Mouse (Mus musculus) CH12.LX (cell line): ENCODE measurements at regions not wholly inside any gene's neighbourhood (a gene's known extent, or its start where the extent isn't known, plus 50 kb on each side); places are given as distances from the start of the nearest gene placed in this dataset.

ENCODE experiments used
- DNase-seq: peaks from one replicate; pipeline ENCODE4 v3.0.0-alpha.2; 2013; ENCODE audit errors: extremely low read depth
- H3K27ac ChIP-seq: 2 replicates; pipeline ENCODE4 v1.5.1; 2012; ENCODE audit warnings: low read depth, mild to moderate bottlenecking, control low read depth, moderate library complexity; ENCODE audit not compliant: insufficient read depth
- H3K27me3 ChIP-seq: replicated peaks from 2 replicates; pipeline ENCODE3; 2012; ENCODE audit warnings: inconsistent platforms
- H3K36me3 ChIP-seq, 2 experiments: replicated peaks in 1 of 2; 2 replicates each; pipeline versions ENCODE3 to v1.6.1; 2012; ENCODE audit warnings: inconsistent platforms in 1 of 2, low read length in 1 of 2, mild to moderate bottlenecking in 1 of 2, mixed read lengths in 1 of 2, moderate library complexity in 1 of 2; ENCODE audit not compliant: control insufficient read depth in 1 of 2, insufficient read depth in 1 of 2
- H3K4me1 ChIP-seq, 2 experiments: 2 replicates each; pipeline ENCODE4 v1.6.1; 2012; ENCODE audit warnings: inconsistent platforms in 1 of 2, moderate library complexity in 1 of 2; ENCODE audit not compliant: insufficient read depth in 2 of 2, control insufficient read depth in 1 of 2
- H3K4me2 ChIP-seq: 2 replicates; pipeline ENCODE4 v1.6.1; 2012; ENCODE audit warnings: low read depth, mild to moderate bottlenecking, control low read depth; ENCODE audit not compliant: poor library complexity, insufficient read depth, severe bottlenecking
- H3K4me3 ChIP-seq, 3 experiments: fragments of 150-350 bp in 1 of 3; sonication (generic) in 1 of 3; replicated peaks in 1 of 3; 2 replicates each; pipeline versions ENCODE3 to v1.5.1; 2011 to 2012; ENCODE audit warnings: low read depth in 2 of 3, low read length in 2 of 3, mild to moderate bottlenecking in 2 of 3, moderate library complexity in 2 of 3, control low read depth in 1 of 3, improper control_type of control experiment in 1 of 3, inconsistent platforms in 1 of 3, mixed read lengths in 1 of 3; ENCODE audit not compliant: poor library complexity in 1 of 3
- H3K79me2 ChIP-seq: replicated peaks from 2 replicates; pipeline ENCODE4 v1.6.1; 2012; ENCODE audit warnings: mild to moderate bottlenecking, moderate library complexity; ENCODE audit not compliant: control insufficient read depth, poor library complexity, insufficient read depth, severe bottlenecking; ENCODE audit errors: extremely low read depth
- H3K9ac ChIP-seq: 2 replicates; pipeline ENCODE4 v1.6.1; 2012; ENCODE audit warnings: low read depth, mild to moderate bottlenecking, control low read depth, moderate library complexity; ENCODE audit not compliant: insufficient read depth
- H3K9me3 ChIP-seq: replicated peaks from 2 replicates; pipeline ENCODE3; 2012; ENCODE audit warnings: low read length, inconsistent platforms, mixed read lengths
- CHD1 ChIP-seq: IDR thresholded peaks from 2 replicates; pipeline ENCODE4 v1.6.1; 2012; ENCODE audit warnings: low read depth, low read length, improper control_type of control experiment, inconsistent platforms
- CHD2 ChIP-seq: IDR thresholded peaks from 2 replicates; pipeline ENCODE4 v1.6.1; 2011; ENCODE audit warnings: low read length, improper control_type of control experiment
- CTCF ChIP-seq, 2 experiments: IDR thresholded peaks in 1 of 2; conservative IDR thresholded peaks in 1 of 2; 2 replicates each; pipeline ENCODE4 v1.5.1; 2011 to 2012; ENCODE audit warnings: low read depth in 2 of 2, low read length in 2 of 2, improper control_type of control experiment in 1 of 2, inconsistent platforms in 1 of 2, mild to moderate bottlenecking in 1 of 2, moderate library complexity in 1 of 2
- E2F4 ChIP-seq: IDR thresholded peaks from 2 replicates; pipeline ENCODE4 v1.6.1; 2011; ENCODE audit warnings: low read depth, low read length, improper control_type of control experiment; ENCODE audit not compliant: insufficient replicate concordance
- EP300 ChIP-seq: IDR thresholded peaks from 2 replicates; pipeline ENCODE4 v1.6.1; 2011; ENCODE audit warnings: low read length, improper control_type of control experiment
- ETS1 ChIP-seq: conservative IDR thresholded peaks from 2 replicates; pipeline ENCODE4 v1.6.1; 2012; ENCODE audit warnings: low read depth, mild to moderate bottlenecking, inconsistent platforms, low read length, improper control_type of control experiment, moderate library complexity
- GABPA ChIP-seq: IDR thresholded peaks from 2 replicates; pipeline ENCODE4 v1.6.1; 2012; ENCODE audit warnings: low read depth, low read length, improper control_type of control experiment, inconsistent platforms; ENCODE audit not compliant: insufficient replicate concordance
- HCFC1 ChIP-seq: IDR thresholded peaks from 2 replicates; pipeline ENCODE4 v1.6.1; 2012; ENCODE audit warnings: low read depth, mild to moderate bottlenecking, inconsistent platforms, low read length, improper control_type of control experiment
- JUN ChIP-seq: IDR thresholded peaks from 2 replicates; pipeline ENCODE4 v1.6.1; 2011; ENCODE audit warnings: low read depth, mild to moderate bottlenecking, low read length, improper control_type of control experiment, moderate library complexity; ENCODE audit not compliant: insufficient read depth
- MAX ChIP-seq: IDR thresholded peaks from 2 replicates; pipeline ENCODE4 v1.6.1; 2011; ENCODE audit warnings: low read length, improper control_type of control experiment
- MEF2A ChIP-seq: IDR thresholded peaks from 2 replicates; pipeline ENCODE4 v1.6.1; 2014; ENCODE audit warnings: low read depth, mild to moderate bottlenecking, inconsistent platforms, low read length, improper control_type of control experiment, borderline replicate concordance
- POLR2A ChIP-seq: IDR thresholded peaks from 2 replicates; pipeline ENCODE4 v1.6.1; 2011; ENCODE audit warnings: low read depth, mild to moderate bottlenecking, improper control_type of control experiment, low read length
- POLR2AphosphoS2 ChIP-seq: IDR thresholded peaks from 2 replicates; pipeline ENCODE4 v1.6.1; 2011; ENCODE audit warnings: low read depth, low read length, improper control_type of control experiment
- RCOR1 ChIP-seq: conservative IDR thresholded peaks from 2 replicates; pipeline ENCODE4 v1.6.1; 2012; ENCODE audit warnings: low read depth, mild to moderate bottlenecking, inconsistent platforms, low read length, improper control_type of control experiment
- UBTF ChIP-seq: IDR thresholded peaks from 2 replicates; pipeline ENCODE4 v1.6.1; 2012; ENCODE audit warnings: low read depth, mild to moderate bottlenecking, inconsistent platforms, low read length, improper control_type of control experiment, moderate library complexity
- USF1 ChIP-seq: IDR thresholded peaks from 2 replicates; pipeline ENCODE4 v1.6.1; 2014; ENCODE audit warnings: low read depth, mild to moderate bottlenecking, inconsistent platforms, low read length, improper control_type of control experiment
- ZKSCAN1 ChIP-seq: IDR thresholded peaks from 2 replicates; pipeline ENCODE4 v1.6.1; 2012; ENCODE audit warnings: low read depth, inconsistent platforms, low read length, improper control_type of control experiment, borderline replicate concordance
- ZMIZ1 ChIP-seq: IDR thresholded peaks from 2 replicates; pipeline ENCODE4 v1.6.1; 2012; ENCODE audit warnings: low read depth, mild to moderate bottlenecking, inconsistent platforms, low read length, improper control_type of control experiment
- dilution Hi-C: fragments of 300-500 bp; cut with MboI; formaldehyde crosslinking; loops from 2 replicates; pipeline ENCODE4 v1.14.3; 2020; ENCODE audit warnings: low sequenced_read_pairs; ENCODE audit not compliant: extremely low pct_unique_long_range_greater_than_20kb, extremely low pct_ligation_motif_present
- in situ Hi-C: fragments of 300-500 bp; cut with MboI; formaldehyde crosslinking; loops from 3 replicates; pipeline ENCODE4 v1.14.3; 2019; ENCODE audit warnings: low sequenced_read_pairs, low pct_ligation_motif_present, low pct_unique_long_range_greater_than_20kb, mixed read lengths

DNA sequence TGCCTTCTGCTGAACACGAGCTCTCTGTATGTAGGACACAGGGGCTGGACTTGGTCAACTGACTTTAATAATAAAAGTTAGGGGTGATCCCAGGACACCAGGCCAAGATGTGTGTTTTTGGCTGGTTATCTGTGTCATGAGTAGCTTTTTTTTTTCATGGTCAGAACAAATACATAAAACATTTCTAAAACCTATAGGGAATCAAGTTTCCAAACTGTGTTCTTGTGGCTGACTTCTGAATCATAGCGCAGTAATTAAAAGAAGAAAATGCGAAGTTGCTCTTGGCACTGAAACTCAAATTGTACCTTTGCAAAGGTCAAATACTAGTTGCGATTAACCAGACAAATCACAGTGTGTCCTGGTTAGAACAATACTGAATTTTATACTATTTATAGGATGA lies 189.5 kb upstream of the Maf start:
- H3K9ac ChIP-seq = no peak overlapping the region
- peaks cover 1% of the 10 kb centered on the region for H3K27me3 ChIP-seq
- H3K9me3 ChIP-seq = peaks cover 28% of the 10 kb centered on the region
- dilution Hi-C loops (no loop called here), in situ Hi-C loops (no loop called here)
- H3K4me2 ChIP-seq = no peak overlapping the region
- no peak for DNase-seq
- TF ChIP-seq ETS1 (no peak), USF1 (no peak), MAX (no peak), GABPA (no peak), ZMIZ1 (no peak), CTCF (conservative IDR thresholded peaks at IDR 0.05 in 1 of 2, IDR thresholded peaks at IDR 0.05 in 1 of 2; ENCODE audit: low read depth in 2 of 2, low read length in 2 of 2) (no peak), E2F4 (no peak), POLR2AphosphoS2 (no peak), EP300 (no peak), HCFC1 (no peak), UBTF (no peak), CHD2 (no peak)
- no peak overlapping the region for H3K4me3 ChIP-seq
- no peaks in the 10 kb centered on the region for H3K4me1 ChIP-seq
- no peaks in the 10 kb centered on the region for H3K36me3 ChIP-seq
- no peaks in the 10 kb centered on the region for H3K79me2 ChIP-seq
- H3K27ac ChIP-seq = no peak overlapping the region

- in situ Hi-C loops = no loop called here
- Histone ChIP-seq H3K4me1 (no peaks in the 10 kb centered on the region), H3K27ac (no peak overlapping the region), H3K79me2 (no peaks in the 10 kb centered on the region), H3K9me3 (peaks cover 27% of the 10 kb centered on the region), H3K4me2 (no peak overlapping the region), H3K9ac (no peak overlapping the region), H3K36me3 (no peaks in the 10 kb centered on the region), H3K4me3 (no peak overlapping the region), H3K27me3 (peaks cover 1% of the 10 kb centered on the region)
- no peak for DNase-seq
- no peak for TF ChIP-seq POLR2A
- no peak for TF ChIP-seq POLR2AphosphoS2
- TF ChIP-seq CTCF (conservative IDR thresholded peaks at IDR 0.05 in 1 of 2, IDR thresholded peaks at IDR 0.05 in 1 of 2; ENCODE audit: low read depth in 2 of 2, low read length in 2 of 2) = no peak
- no peak for TF ChIP-seq MEF2A
- dilution Hi-C loops = no loop called here
Observed at GRCm38 (mm10) chr8:115896066-115896465, 188.5 kb upstream of the Maf start.

DNA sequence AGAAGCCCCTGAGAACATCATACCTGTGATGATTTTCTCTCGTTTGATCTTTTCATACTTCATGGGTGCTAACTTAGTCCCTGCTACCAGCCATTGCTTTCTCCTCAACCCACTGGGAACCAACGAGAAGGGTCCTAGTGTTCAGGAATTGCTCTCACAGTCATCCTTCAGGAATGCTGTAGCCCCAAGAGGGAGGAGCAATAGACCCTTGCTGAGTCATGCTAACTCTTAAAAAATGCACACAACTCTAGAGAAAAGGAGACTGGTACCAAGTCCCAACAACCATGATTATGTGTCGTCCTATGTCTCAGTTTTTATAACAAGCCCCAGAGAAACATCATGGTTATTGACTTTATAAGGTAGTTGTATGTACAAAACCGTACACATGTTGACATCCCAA lies 180.7 kb upstream of the Maf start:
- no peak for DNase-seq
- H3K36me3 ChIP-seq = no peaks in the 10 kb centered on the region
- H3K4me3 ChIP-seq = no peak overlapping the region
- peaks cover 8% of the 10 kb centered on the region for H3K9me3 ChIP-seq
- no peaks in the 10 kb centered on the region for H3K79me2 ChIP-seq
- H3K4me1 ChIP-seq = no peaks in the 10 kb centered on the region
- H3K27ac ChIP-seq = no peak overlapping the region
- dilution Hi-C loops = no loop called here
- in situ Hi-C loops = no loop called here
- TF ChIP-seq ZKSCAN1 = no peak
- no peak for TF ChIP-seq MEF2A
- no peak for TF ChIP-seq CHD1
- TF ChIP-seq GABPA = no peak
- no peak for TF ChIP-seq JUN
- TF ChIP-seq RCOR1 = no peak
- peaks cover 10% of the 10 kb centered on the region for H3K27me3 ChIP-seq
- H3K4me2 ChIP-seq = no peak overlapping the region
- H3K9ac ChIP-seq = no peak overlapping the region
